Mouse (Mus musculus): ENCODE measurements around the gene Oard1.

Oard1 gene

GRCm38 (mm10) chr17:48409380-48410298, at the start of gene Oard1, which contains the start of gene Nfya:
TSS of gene Oard1 (plus strand) at chr17:48410014.
TSS of gene Nfya (minus strand) at chr17:48409906.
- in situ Hi-C loops (cut with MboI; ENCODE audit: unreplicated experiment in 2 of 2) = loop anchor here (5.0 to 25.0 kb wide), 11 partner anchors 58 to 1778 kb away; partner anchors contain the start of genes Rftn1 (in 1 of the 2) and Ubr2 (in 1 of the 2)

GRCm38 (mm10) chr17:48360462-48360861, 49.4 kb upstream of the Oard1 start:
- in situ Hi-C loops (cut with MboI; ENCODE audit: unreplicated experiment in 2 of 2) = no loop called here

GRCm38 (mm10) chr17:48362346-48362745, 47.5 kb upstream of the Oard1 start:
- in situ Hi-C loops (cut with MboI; ENCODE audit: unreplicated experiment in 2 of 2) = no loop called here

GRCm38 (mm10) chr17:48362966-48363365, 46.8 kb upstream of the Oard1 start:
- in situ Hi-C loops (cut with MboI; ENCODE audit: unreplicated experiment in 2 of 2) = no loop called here

GRCm38 (mm10) chr17:48363421-48363965, 46.3 kb upstream of the Oard1 start:
- in situ Hi-C loops (cut with MboI; ENCODE audit: unreplicated experiment in 2 of 2) = no loop called here

GRCm38 (mm10) chr17:48365511-48366155, 44.2 kb upstream of the Oard1 start:
- in situ Hi-C loops (cut with MboI; ENCODE audit: unreplicated experiment in 2 of 2) = no loop called here

GRCm38 (mm10) chr17:48366806-48367205, 43.0 kb upstream of the Oard1 start:
- in situ Hi-C loops (cut with MboI; ENCODE audit: unreplicated experiment in 2 of 2) = no loop called here

GRCm38 (mm10) chr17:48371621-48372020, 38.2 kb upstream of the Oard1 start:
- in situ Hi-C loops (cut with MboI; ENCODE audit: unreplicated experiment in 2 of 2) = no loop called here

- in situ Hi-C loops (cut with MboI; ENCODE audit: unreplicated experiment in 2 of 2) = no loop called here
These were observed 36.8 kb upstream of the Oard1 start for GRCm38 (mm10) chr17:48372987-48373386.

GRCm38 (mm10) chr17:48376102-48376501, 33.7 kb upstream of the Oard1 start:
- in situ Hi-C loops (cut with MboI; ENCODE audit: unreplicated experiment in 2 of 2) = no loop called here

- in situ Hi-C loops (cut with MboI; ENCODE audit: unreplicated experiment in 2 of 2) = no loop called here
These were observed 30.8 kb upstream of the Oard1 start for GRCm38 (mm10) chr17:48379050-48379449.

GRCm38 (mm10) chr17:48385786-48386461, 23.9 kb upstream of the Oard1 start:
- in situ Hi-C loops (cut with MboI; ENCODE audit: unreplicated experiment in 2 of 2) = no loop called here

- in situ Hi-C loops (cut with MboI; ENCODE audit: unreplicated experiment in 2 of 2) = no loop called here
These were observed 21.1 kb upstream of the Oard1 start for GRCm38 (mm10) chr17:48388666-48389065.

GRCm38 (mm10) chr17:48389442-48389841, 20.4 kb upstream of the Oard1 start:
- in situ Hi-C loops (cut with MboI; ENCODE audit: unreplicated experiment in 2 of 2) = no loop called here

- in situ Hi-C loops (cut with MboI; ENCODE audit: unreplicated experiment in 2 of 2) = no loop called here
These were observed 18.4 kb upstream of the Oard1 start for GRCm38 (mm10) chr17:48391446-48391845.

GRCm38 (mm10) chr17:48392616-48393015, 17.2 kb upstream of the Oard1 start:
- in situ Hi-C loops (cut with MboI; ENCODE audit: unreplicated experiment in 2 of 2) = no loop called here

- in situ Hi-C loops (cut with MboI; ENCODE audit: unreplicated experiment in 2 of 2) = loop anchor here (10.0 to 25.0 kb wide), 4 partner anchors 297 to 1786 kb away; partner anchors contain the start of genes Rftn1 (in 1 of the 2) and Ubr2 (in 1 of the 2)
These were observed 8.1 kb upstream of the Oard1 start for GRCm38 (mm10) chr17:48401710-48402109.

GRCm38 (mm10) chr17:48402751-48403150, 7.1 kb upstream of the Oard1 start:
- in situ Hi-C loops (cut with MboI; ENCODE audit: unreplicated experiment in 2 of 2) = loop anchor here (10.0 to 25.0 kb wide), 4 partner anchors 298 to 1785 kb away; partner anchors contain the start of genes Rftn1 (in 1 of the 2) and Ubr2 (in 1 of the 2)

- in situ Hi-C loops (cut with MboI; ENCODE audit: unreplicated experiment in 2 of 2) = loop anchor here (10.0 to 25.0 kb wide), 4 partner anchors 299 to 1783 kb away; partner anchors contain the start of genes Rftn1 (in 1 of the 2) and Ubr2 (in 1 of the 2)
These were observed 6.0 kb upstream of the Oard1 start for GRCm38 (mm10) chr17:48403848-48404247.

- in situ Hi-C loops (cut with MboI; ENCODE audit: unreplicated experiment in 2 of 2) = loop anchor here (10.0 to 25.0 kb wide), 4 partner anchors 300 to 1783 kb away; partner anchors contain the start of genes Rftn1 (in 1 of the 2) and Ubr2 (in 1 of the 2)
These were observed 5.1 kb upstream of the Oard1 start for GRCm38 (mm10) chr17:48404706-48405105.

Data from v-Abl transformed pro-B cells (cell line).